Mouse (Mus musculus) embryonic facial prominence, embryonic 12.5 days (tissue): ENCODE measurements at regions not wholly inside any gene's neighbourhood (a gene's known extent, or its start where the extent isn't known, plus 50 kb on each side); places are given as distances from the start of the nearest gene placed in this dataset.

ENCODE experiments used
- ATAC-seq: fragments of 200-750 bp; cut with Nextera tagmentation; 2 replicates; pipeline ENCODE4 v1.8.0; 2017; ENCODE audit not compliant: insufficient number of reproducible peaks, insufficient read depth, low FRiP score, low TSS enrichment
- H3K27ac ChIP-seq: fragments of 300-500 bp; sonication (generic); 2 replicates; pipeline ENCODE4 v1.5.1; 2016; ENCODE audit warnings: mild to moderate bottlenecking
- H3K27me3 ChIP-seq: fragments of 300-500 bp; sonication (generic); 2 replicates; pipeline ENCODE4 v1.6.1; 2016; ENCODE audit warnings: mild to moderate bottlenecking, moderate library complexity
- H3K36me3 ChIP-seq: fragments of 300-500 bp; sonication (generic); 2 replicates; pipeline ENCODE4 v1.6.1; 2016; ENCODE audit warnings: mild to moderate bottlenecking
- H3K4me1 ChIP-seq: fragments of 300-500 bp; sonication (generic); 2 replicates; pipeline ENCODE4 v1.6.1; 2016
- H3K4me2 ChIP-seq: fragments of 300-500 bp; sonication (generic); replicated peaks from 2 replicates; pipeline ENCODE4 v1.6.1; 2016; ENCODE audit warnings: mild to moderate bottlenecking, moderate library complexity
- H3K4me3 ChIP-seq: fragments of 300-500 bp; sonication (generic); 2 replicates; pipeline ENCODE4 v1.5.1; 2016; ENCODE audit warnings: mild to moderate bottlenecking
- H3K9ac ChIP-seq: fragments of 300-500 bp; sonication (generic); 2 replicates; pipeline ENCODE4 v1.6.1; 2016; ENCODE audit warnings: mild to moderate bottlenecking, moderate library complexity
- H3K9me3 ChIP-seq: fragments of 300-500 bp; sonication (generic); 2 replicates; pipeline ENCODE4 v1.6.1; 2016; ENCODE audit warnings: mild to moderate bottlenecking, moderate library complexity
- WGBS: fragments of 180-500 bp; shearing (Covaris S2); methylation state at CpG from one replicate; pipeline ENCODE4 v1.1.7; 2016; 5-methylcytosine and 5-hydroxymethylcytosine counted together

- 64% methylated on average over 4 of the region's 4 CpGs for WGBS
- Histone ChIP-seq H3K4me2 (no peak overlapping the region), H3K27ac (no peak overlapping the region), H3K9ac (no peak overlapping the region), H3K9me3 (no peaks in the 10 kb centered on the region), H3K36me3 (no peaks in the 10 kb centered on the region), H3K4me3 (no peak overlapping the region), H3K4me1 (no peaks in the 10 kb centered on the region), H3K27me3 (no peaks in the 10 kb centered on the region)
- no peak for ATAC-seq
Measured at GRCm38 (mm10) chr12:30726747-30727146, 142.5 kb downstream of the Tmem18 start.

- H3K9ac ChIP-seq: no peak overlapping the region
- H3K4me2 ChIP-seq: no peak overlapping the region
- no peaks in the 10 kb centered on the region for H3K36me3 ChIP-seq
- H3K27ac ChIP-seq: no peak overlapping the region
- H3K9me3 ChIP-seq: no peaks in the 10 kb centered on the region
- no peaks in the 10 kb centered on the region for H3K27me3 ChIP-seq
- H3K4me1 ChIP-seq: no peaks in the 10 kb centered on the region
- no peak overlapping the region for H3K4me3 ChIP-seq
- 87% methylated on average over 6 of the region's 6 CpGs for WGBS
- no peak for ATAC-seq
Measured at GRCm38 (mm10) chr12:30729437-30729836, 145.2 kb downstream of the Tmem18 start.

- no peaks in the 10 kb centered on the region for H3K36me3 ChIP-seq
- no peaks in the 10 kb centered on the region for H3K4me1 ChIP-seq
- no peak overlapping the region for H3K4me2 ChIP-seq
- no peaks in the 10 kb centered on the region for H3K9me3 ChIP-seq
- no peak overlapping the region for H3K4me3 ChIP-seq
- H3K9ac ChIP-seq: no peak overlapping the region
- ATAC-seq: no peak
- no peaks in the 10 kb centered on the region for H3K27me3 ChIP-seq
- H3K27ac ChIP-seq: no peak overlapping the region
Measured at GRCm38 (mm10) chr12:30767621-30768020, 116.5 kb upstream of the Alkal2 start.

GRCm38 (mm10) chr12:30793371-30793770, 90.8 kb upstream of the Alkal2 start:
- no peak for ATAC-seq
- Histone ChIP-seq H3K9ac (no peak overlapping the region), H3K4me1 (no peaks in the 10 kb centered on the region), H3K4me3 (no peak overlapping the region), H3K27me3 (no peaks in the 10 kb centered on the region), H3K27ac (no peak overlapping the region), H3K36me3 (no peaks in the 10 kb centered on the region), H3K4me2 (no peak overlapping the region), H3K9me3 (no peaks in the 10 kb centered on the region)
- WGBS: 85% methylated on average over 2 of the region's 2 CpGs

GRCm38 (mm10) chr12:30816096-30816495, 68.0 kb upstream of the Alkal2 start:
- Histone ChIP-seq H3K27ac (no peak overlapping the region), H3K4me2 (no peak overlapping the region), H3K4me1 (no peaks in the 10 kb centered on the region), H3K9ac (no peak overlapping the region), H3K4me3 (no peak overlapping the region), H3K27me3 (no peaks in the 10 kb centered on the region), H3K9me3 (no peaks in the 10 kb centered on the region), H3K36me3 (no peaks in the 10 kb centered on the region)
- 81% methylated on average over 2 of the region's 2 CpGs for WGBS
- ATAC-seq: no peak

- Histone ChIP-seq H3K9me3 (no peaks in the 10 kb centered on the region), H3K4me3 (no peak overlapping the region), H3K9ac (no peak overlapping the region), H3K27me3 (no peaks in the 10 kb centered on the region), H3K4me1 (no peaks in the 10 kb centered on the region), H3K4me2 (no peak overlapping the region), H3K36me3 (no peaks in the 10 kb centered on the region), H3K27ac (no peak overlapping the region)
- WGBS: 84% methylated on average over 3 of the region's 3 CpGs
- no peak for ATAC-seq
Measured at GRCm38 (mm10) chr12:30831383-30831782, 52.7 kb upstream of the Alkal2 start.
